Mouse (Mus musculus) liver, adult 2 months (tissue): ENCODE data around the gene Syf2.

ENCODE experiments used
- CTCF ChIP-seq: fragments of 200-500 bp; IDR thresholded peaks from 2 replicates; pipeline ENCODE4 v1.5.1; 2011; ENCODE audit warnings: low read depth, low read length, control low read depth
- POLR2A ChIP-seq: fragments of 200-500 bp; IDR thresholded peaks from 2 replicates; pipeline ENCODE4 v1.6.1; 2011; ENCODE audit warnings: low read length, control low read depth; ENCODE audit not compliant: insufficient read depth; ENCODE audit errors: extremely low read depth

DNA sequence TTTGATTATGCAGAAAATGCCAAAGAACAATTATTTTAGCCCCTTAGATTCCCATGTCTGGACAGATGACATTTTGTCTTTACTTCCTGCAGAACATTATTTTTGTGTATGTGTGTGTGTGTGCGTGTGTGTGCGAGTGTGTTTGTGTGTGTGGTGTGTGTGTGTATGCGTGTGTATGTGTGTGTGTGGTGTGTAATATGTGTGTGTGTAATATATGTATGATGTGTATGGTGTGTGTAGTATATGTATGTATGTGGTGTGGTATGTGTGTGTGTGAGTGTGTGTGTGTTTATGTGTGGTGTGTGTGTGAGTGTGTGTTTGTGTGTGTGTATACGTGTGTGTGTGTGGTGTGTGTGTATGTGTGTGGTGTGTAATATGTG is 45.2 kb downstream of the Syf2 start:
- TF ChIP-seq CTCF = no peak
- no peak for TF ChIP-seq POLR2A
